Mouse (Mus musculus) heart, embryonic 10.5 days (tissue): ENCODE measurements at regions not wholly inside any gene's neighbourhood (a gene's known extent, or its start where the extent isn't known, plus 50 kb on each side); places are given as distances from the start of the nearest gene placed in this dataset.

Experiments used
- DNase-seq: peaks from one replicate; pipeline ENCODE4 v3.0.0-alpha.2; 2017; ENCODE audit warnings: low spot score
- H3K27ac ChIP-seq: fragments of 300-500 bp; sonication (generic); 2 replicates; pipeline ENCODE4 v1.5.1; 2016; ENCODE audit warnings: mild to moderate bottlenecking
- H3K27me3 ChIP-seq: fragments of 300-500 bp; sonication (generic); 2 replicates; pipeline ENCODE4 v1.6.1; 2016; ENCODE audit warnings: mild to moderate bottlenecking; ENCODE audit not compliant: poor library complexity, insufficient read depth, severe bottlenecking
- H3K36me3 ChIP-seq: fragments of 300-500 bp; sonication (generic); 2 replicates; pipeline ENCODE4 v1.6.1; 2016; ENCODE audit warnings: mild to moderate bottlenecking, moderate library complexity
- H3K4me1 ChIP-seq: fragments of 300-500 bp; sonication (generic); 2 replicates; pipeline ENCODE4 v1.6.1; 2016; ENCODE audit warnings: mild to moderate bottlenecking
- H3K4me3 ChIP-seq: fragments of 300-500 bp; sonication (generic); 2 replicates; pipeline ENCODE4 v1.5.1; 2016; ENCODE audit warnings: mild to moderate bottlenecking, moderate library complexity
- H3K9me3 ChIP-seq: fragments of 300-500 bp; sonication (generic); 2 replicates; pipeline ENCODE4 v1.6.1; 2016; ENCODE audit warnings: mild to moderate bottlenecking, moderate library complexity
- WGBS: fragments of 180-500 bp; shearing (Covaris S2); methylation state at CpG from one replicate; pipeline ENCODE4 v1.1.7; 2016; 5-methylcytosine and 5-hydroxymethylcytosine counted together

DNA sequence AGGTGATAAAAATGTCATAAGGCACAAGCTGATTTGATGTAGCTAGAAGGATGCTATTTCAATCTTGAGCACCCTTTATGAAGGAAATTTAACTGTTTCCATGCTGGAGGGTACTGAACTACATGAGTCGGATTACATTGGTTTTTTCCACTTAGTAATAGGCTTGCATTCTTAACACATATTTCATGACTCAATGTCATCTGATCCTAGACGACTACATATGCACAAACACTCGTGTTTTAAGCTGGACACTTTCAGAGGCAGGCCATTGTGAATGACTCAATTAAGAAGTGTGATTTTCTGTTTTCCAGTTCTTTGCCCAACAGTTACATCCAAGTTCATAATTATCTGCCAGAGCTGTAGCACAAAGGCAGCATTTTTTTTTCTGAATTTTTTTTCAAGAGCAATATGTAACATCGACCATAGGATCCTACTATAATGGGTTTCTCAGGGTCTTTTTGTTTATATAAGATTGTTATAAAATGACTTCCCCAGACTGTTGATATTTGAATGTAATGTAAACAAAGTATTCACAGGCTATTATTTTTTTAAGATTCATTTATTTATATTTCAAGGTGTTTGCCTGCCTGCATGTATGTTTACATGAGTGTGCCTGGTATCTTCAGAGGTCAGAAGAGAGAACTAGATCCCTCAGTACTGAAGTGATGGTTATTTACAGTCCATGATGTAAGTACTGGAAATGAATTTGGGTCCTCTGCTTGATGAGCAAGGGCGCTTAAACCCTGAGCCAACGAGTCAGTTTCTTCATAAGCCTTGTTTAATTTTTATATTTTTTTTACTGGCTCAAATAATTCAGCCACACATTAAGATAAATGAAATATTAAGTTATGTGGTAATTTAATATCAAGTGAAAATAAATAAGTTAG is 526.6 kb upstream of the Gje1 start:
- Histone ChIP-seq H3K36me3 (no peaks in the 10 kb centered on the region), H3K9me3 (no peaks in the 10 kb centered on the region), H3K4me1 (no peaks in the 10 kb centered on the region), H3K4me3 (no peak overlapping the region), H3K27ac (no peak overlapping the region), H3K27me3 (no peaks in the 10 kb centered on the region)
- WGBS, result 79% methylated on average over 6 of the region's 6 CpGs
- DNase-seq, result no peak

DNA sequence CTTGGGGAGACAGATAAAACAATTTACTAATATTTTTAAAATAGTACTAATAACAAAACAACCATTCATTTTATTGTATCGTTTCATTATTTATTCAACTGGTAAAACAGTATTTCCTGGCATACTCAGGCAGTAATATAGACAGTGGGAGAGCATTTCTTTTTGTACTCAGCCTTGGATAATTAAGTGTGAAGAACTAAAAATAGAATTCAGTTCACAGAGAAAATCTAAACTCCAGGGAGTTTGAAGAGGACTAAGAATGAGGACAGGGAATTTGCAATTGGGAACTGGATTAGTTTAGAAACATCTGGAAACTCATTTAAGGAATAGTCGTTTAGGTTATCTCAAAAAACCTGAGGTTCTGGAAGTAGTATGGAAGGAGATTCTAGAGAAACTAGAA is 525.4 kb upstream of the Gje1 start:
- 62% methylated on average over 2 of the region's 2 CpGs for WGBS
- DNase-seq, result no peak

DNA sequence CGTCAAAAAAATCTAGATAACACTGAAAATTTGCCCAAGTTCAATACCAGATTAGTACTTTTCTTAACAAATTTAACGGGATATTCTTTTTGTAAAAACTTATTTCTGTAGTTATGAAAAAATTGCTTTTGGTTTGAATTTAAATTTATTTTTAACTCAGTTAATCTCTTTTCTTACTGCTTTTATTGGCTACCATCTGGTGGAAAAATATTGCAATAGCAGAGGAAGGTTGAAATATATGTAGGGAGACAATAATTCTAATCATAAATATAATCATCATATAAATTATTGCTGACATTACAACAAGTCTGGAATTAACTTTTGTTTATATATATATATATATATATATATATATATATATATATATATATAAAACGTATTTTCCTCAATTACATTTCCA is 500.9 kb upstream of the Gje1 start:
- no peak for DNase-seq
- H3K27me3 ChIP-seq, result no peaks in the 10 kb centered on the region
- H3K27ac ChIP-seq, result no peak overlapping the region
- H3K4me1 ChIP-seq, result no peaks in the 10 kb centered on the region
- WGBS, result 70% methylated on average over 3 of the region's 3 CpGs
- H3K36me3 ChIP-seq, result no peaks in the 10 kb centered on the region
- H3K9me3 ChIP-seq, result no peaks in the 10 kb centered on the region
- H3K4me3 ChIP-seq, result no peak overlapping the region

More for the DNA sequence above, 525.4 kb upstream of the Gje1 start:
- Histone ChIP-seq H3K4me1 (no peaks in the 10 kb centered on the region), H3K27me3 (no peaks in the 10 kb centered on the region), H3K4me3 (no peak overlapping the region), H3K36me3 (no peaks in the 10 kb centered on the region), H3K27ac (no peak overlapping the region), H3K9me3 (no peaks in the 10 kb centered on the region)

DNA sequence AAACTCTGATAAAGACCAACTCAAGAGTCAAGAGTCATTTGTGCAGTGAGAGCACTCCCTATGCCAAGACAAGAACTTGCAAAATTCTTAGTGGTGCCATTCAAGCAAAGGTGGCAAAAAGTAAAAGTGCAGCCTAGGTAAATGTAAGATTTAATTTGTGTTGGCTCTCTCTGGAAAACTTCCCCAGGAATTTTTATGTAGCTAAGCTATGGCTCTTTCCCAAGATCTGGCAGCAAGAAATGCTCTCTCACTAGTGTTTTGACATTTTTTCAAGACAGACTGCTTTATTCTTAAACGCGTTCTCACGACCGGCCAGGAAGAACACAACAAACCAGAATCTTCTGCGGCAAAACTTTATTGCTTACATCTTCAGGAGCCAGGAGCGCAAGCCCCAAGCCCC is 461.6 kb upstream of the Gje1 start:
- Histone ChIP-seq H3K9me3 (no peaks in the 10 kb centered on the region), H3K4me3 (no peak overlapping the region), H3K27me3 (no peaks in the 10 kb centered on the region), H3K4me1 (no peaks in the 10 kb centered on the region), H3K36me3 (no peaks in the 10 kb centered on the region), H3K27ac (no peak overlapping the region)
- 96% methylated on average over 6 of the region's 6 CpGs for WGBS
- DNase-seq, result no peak

DNA sequence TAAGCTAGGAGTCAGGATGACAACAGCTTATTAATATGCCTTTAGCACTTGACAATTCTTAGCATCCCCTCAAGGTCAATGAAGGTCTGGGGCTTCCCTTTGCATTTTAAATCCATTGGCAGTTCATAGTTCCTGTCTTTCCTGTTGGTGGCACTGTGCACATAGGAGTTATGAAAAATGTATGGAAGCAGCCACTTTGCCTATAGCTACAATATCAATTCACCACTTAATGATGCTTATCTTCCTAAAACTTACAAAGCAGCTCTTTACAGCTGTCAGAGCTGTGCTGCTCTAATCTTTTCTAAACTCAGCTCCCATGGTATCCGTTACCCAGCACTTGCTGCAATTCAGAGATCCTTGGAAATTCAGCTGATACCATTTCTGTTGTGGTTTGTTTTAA is 456.4 kb upstream of the Gje1 start:
- no peak overlapping the region for H3K4me3 ChIP-seq
- no peak for DNase-seq
- H3K36me3 ChIP-seq, result no peaks in the 10 kb centered on the region
- no peaks in the 10 kb centered on the region for H3K27me3 ChIP-seq
- H3K9me3 ChIP-seq, result no peaks in the 10 kb centered on the region
- no peaks in the 10 kb centered on the region for H3K4me1 ChIP-seq
- no peak overlapping the region for H3K27ac ChIP-seq
- WGBS, result 53% methylated on average over 1 of the region's 1 CpGs

DNA sequence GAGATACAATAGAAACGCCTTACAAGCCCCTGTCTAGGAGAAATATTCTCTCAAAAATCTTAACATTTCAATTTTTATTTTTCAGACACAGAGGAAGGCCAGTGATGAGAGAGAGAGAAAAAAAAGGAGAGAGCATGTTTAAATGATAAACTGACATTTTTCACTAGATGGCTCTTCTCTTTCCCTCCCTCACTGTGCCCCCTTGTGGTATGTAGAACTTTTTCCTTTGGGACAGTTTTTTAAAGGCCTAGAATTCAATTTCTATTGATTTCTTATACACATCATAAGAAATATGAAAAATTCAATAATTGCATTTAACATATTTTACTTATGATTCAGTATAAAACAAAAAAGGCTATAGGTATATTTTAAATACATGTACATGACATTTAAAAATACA is 454.5 kb upstream of the Gje1 start:
- 68% methylated on average over 1 of the region's 1 CpGs for WGBS
- Histone ChIP-seq H3K4me1 (no peaks in the 10 kb centered on the region), H3K27ac (no peak overlapping the region), H3K36me3 (no peaks in the 10 kb centered on the region), H3K27me3 (no peaks in the 10 kb centered on the region), H3K9me3 (no peaks in the 10 kb centered on the region), H3K4me3 (no peak overlapping the region)
- DNase-seq, result no peak

DNA sequence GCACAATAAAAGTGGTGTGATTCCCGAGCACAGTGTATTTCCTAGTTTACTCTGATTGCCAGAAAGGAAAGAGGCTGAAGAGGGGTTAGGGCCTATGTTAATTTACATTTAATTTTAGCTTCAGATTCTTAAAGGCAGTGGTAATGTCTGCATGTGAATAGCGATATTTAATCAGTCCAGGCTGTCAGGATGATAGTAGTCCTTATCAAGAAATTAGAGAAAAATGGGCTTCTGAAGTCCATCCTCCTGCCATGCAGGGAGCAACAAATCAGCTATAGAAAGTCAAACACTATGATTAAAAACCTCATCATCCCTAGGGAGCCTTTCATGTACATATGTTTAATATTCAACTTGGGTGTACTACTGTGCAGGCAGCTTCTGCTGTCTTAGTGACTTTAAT is 422.7 kb upstream of the Gje1 start:
- DNase-seq, result no peak
- H3K9me3 ChIP-seq, result no peaks in the 10 kb centered on the region
- WGBS, result 74% methylated on average over 2 of the region's 2 CpGs
- no peaks in the 10 kb centered on the region for H3K36me3 ChIP-seq
- H3K27me3 ChIP-seq, result no peaks in the 10 kb centered on the region
- no peaks in the 10 kb centered on the region for H3K4me1 ChIP-seq
- no peak overlapping the region for H3K27ac ChIP-seq
- H3K4me3 ChIP-seq, result no peak overlapping the region
